Mouse (Mus musculus) layer of hippocampus, adult 9-10 months (tissue): ENCODE measurements around the gene Slc8a3.
"Not testable (repeated sequence)": the region's sequence is repeated elsewhere in the genome, so short reads cannot be mapped to it uniquely, and the experiment has no call there.

Experiments
- DNase-seq: peaks from one replicate; pipeline ENCODE4 v3.0.0; 2022; ENCODE audit warnings: low spot score

The Slc8a3 gene

GRCm38 (mm10) chr12:81332875-81333421 is at the start of gene Slc8a3:
Slc8a3 (minus strand) TSS chr12:81333180.
- DNase-seq: peak; percentile 16

DNA sequence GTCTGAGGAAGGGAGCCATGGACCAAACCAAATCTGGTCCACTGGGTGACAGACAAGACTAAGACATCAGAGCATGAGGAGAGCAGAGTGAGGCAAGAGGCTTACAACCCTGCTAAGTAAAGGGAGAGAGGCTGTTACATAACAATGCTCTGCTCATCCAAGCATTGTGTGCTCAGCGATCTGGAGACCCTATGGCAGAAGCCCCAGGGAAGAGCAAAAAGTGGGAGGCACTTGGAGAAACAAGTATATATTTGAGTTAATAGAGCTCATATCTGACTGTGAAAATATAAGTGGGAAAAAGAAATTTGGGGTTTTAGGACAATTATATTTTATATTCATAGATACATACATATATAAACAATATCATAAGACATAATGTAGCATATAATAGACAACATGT is 46.4 kb upstream of the Slc8a3 start, which contains the start of gene Gm4787:
Gene Gm4787, minus strand, starts transcription at position 101 of the 400 bp plus-strand sequence.
- not testable (repeated sequence) for DNase-seq

DNA sequence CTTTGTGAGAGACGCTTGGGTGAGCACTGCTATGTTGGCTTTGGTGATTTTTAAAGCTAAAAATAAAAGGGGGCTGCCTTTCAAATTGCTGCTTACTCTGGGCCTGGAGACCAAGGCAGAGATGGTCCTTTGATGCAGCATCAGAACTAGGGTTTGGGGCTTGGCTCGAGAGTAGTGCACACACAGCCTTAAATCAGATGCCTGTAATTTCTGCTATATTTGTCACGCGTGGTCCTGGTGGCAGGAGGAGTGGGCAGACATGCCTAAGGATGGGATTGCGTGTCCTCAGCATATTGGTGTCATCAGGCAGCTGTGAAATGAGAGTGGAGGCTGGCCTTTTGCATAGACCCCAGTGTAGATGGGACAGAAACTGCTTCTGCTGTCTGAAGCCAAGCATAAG is 861 bp upstream of the Slc8a3 start:
- no peak for DNase-seq

DNA sequence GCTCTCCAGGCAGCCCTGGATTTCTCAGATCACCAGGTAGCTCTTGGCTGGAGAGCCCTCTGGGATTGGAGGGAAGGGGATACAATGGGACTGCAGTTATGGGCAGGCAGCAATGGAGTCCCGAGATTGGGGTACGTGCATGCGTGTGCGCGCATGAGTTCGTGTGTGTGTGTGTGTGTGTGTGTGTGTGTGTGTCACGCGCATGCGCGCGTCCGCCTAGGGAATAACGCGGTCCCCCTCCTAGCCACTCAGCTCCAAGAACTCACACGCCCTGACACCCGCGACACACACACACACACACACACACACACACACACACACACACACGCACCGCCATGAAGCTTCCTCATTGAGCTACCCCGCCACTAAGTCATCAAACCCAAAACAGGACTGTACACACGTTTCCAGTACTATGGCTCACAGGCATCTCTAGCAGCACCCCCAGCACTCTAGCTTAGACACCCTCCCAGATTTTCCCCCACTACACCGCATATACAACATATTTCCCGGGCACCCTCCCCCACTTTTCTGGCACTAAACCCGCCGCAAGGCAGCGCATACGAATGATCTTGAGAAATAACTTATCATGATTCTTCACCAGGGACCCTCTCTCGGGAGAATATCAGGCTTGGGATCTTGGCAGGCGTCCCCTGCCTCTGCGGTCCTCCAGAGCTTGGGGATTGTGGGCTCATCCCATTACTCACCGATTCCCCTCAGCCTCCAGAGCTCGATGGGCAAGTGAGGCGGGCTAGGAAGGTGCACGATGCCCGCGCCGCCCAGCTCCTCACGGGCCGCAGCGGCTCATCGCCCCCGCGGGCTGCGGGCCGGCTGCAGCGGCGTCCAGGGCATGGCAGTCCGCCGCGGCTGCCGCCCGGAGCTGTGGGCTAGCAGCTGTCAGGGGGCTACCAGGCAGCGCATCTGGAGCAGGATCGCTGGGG is 774 bp downstream of the Slc8a3 start:
- DNase-seq: peak; percentile 16

DNA sequence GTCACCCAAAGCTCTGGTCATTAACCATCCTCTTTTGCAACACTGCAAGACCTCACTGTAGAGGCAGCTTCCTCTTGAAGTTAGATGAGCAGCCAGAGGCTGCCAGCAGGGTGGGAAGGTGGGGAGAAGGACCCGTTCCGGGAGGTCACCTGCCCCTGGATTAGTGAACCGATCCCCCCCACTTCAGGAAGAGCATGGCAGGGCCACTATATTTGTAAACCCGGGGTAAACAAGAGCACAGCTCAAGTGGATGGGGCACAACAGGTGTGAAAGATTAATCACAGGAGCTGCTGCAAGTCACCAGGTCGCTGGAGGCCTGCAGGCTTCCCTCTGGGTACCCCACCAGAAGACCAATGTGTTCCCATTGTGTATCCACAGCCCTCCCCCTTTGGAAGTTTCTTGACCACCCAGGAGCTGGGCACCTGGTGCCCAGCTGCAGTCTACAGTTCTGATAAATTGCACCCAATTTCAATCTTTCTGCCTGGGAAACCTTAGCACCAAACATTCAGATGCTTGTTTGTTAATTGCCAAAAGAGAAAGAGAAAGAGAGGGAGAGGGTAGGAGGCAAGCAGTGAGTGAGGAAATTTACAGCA is 1.8 kb downstream of the Slc8a3 start:
- DNase-seq: no peak

DNA sequence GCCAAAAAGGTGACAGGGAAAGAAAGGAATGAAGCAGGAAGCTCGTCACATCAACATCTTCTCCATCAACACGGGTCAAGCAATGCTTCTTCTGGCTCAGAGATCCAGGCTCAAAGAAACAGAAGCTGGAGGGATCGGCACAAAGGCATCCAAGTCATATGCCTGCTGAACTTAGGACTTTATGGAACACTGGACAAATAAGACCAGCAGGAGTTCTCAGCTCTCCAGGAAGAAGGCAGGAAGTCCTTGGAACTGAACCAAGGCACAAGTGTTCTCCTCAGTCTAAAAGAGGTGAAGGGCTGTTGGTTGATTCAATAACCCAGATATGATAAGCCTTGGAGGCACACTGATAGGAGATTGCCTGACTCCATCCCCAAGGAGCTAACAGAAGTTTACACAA is 8.0 kb downstream of the Slc8a3 start:
- DNase-seq: no peak

DNA sequence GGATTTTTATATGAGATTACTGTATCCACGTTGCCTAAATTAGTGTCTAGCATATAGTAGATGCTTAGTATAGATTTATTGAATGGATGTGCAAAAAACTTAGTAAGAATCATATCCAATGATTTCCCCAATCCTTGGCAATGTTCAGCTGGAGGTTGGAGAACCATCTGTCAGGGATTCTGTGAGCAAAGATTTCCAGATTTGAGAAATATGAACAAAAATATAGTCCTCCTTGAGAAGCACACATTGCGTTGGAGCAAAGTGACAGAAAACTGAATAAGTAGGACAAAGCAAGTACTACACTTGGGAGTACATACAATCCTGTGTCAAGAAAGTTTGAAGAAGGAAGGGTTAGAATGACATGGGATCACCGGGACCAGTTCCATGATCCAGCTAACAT is 8.9 kb downstream of the Slc8a3 start:
- peak; percentile 32 for DNase-seq

DNA sequence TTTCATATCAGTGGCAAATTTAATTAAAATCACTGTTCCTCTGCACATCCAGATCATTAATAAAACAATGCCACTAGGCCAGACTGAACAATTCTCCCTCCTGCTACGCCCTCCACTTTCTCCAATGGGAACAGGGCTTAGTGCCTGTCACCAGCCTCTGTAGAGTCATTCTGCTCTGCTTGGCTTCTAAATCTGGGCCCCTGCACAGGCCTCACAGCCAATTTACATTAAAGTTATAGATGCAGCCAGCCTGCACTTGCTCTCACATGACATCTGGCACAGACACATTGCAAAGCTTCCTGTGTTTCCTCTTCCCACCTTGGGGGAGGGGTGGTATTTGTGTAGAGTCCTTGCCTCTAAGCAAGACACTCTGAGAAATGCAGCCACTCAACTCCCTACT is 12.0 kb downstream of the Slc8a3 start:
- DNase-seq: no peak

DNA sequence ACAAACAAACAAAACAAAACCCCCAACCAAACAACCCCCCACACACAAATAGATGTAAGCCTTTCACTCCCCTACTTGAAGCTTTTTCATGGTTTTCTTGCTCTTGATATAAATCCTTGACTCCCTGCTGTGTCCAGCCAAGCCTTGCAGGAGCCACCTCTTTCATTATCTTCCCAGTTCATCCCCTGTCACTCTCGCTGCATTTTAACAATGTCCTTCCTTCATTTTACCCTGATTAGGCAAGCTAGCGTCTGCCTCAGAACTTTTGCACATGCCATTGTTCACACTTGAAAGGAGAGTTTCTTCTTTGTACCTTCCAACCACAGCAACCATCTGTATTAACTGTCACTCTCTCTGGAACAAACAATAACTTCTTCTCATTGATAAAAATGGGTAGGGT is 15.2 kb downstream of the Slc8a3 start:
- DNase-seq: no peak

DNA sequence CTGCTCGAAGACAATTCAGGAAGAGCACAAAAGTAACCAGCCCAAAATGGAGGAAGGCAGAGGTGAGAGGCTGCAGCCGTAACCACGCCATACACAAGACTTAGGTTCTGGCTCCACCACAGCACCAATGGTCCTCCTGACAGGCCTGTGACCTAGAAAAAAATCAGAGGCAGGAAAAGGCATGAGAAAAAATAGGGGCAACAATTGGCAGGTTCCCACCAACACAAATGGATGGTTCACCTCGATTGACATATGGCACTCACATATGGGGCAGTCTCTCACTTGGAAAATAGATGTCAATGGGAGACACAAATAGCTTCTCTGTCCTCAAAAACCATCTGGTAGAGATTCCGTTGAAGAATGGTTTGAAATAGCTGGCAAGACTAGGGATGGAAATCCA is 17.0 kb downstream of the Slc8a3 start:
- DNase-seq: peak; percentile 7

GRCm38 (mm10) chr12:81303626-81304025 is 29.4 kb downstream of the Slc8a3 start:
- no peak for DNase-seq

DNA sequence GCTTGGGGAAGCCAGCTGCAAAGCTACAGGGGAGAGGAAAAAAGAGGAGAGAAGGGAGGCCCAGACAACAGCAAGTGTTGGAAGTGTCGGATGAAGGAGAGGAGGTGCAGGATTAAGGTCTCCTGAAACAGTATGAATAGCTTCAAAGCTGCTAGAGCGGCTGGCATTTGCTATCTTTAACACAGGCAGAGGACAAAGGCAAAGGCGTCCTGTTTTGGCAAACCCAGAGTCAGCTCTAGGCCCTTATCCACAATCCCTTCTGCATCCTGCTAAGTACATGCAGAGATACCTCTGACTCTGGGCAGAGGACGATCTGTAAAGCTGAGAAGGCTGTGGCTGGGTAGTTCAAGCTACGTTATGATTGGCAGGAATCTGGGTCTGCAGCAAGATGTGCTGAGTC is 38.4 kb downstream of the Slc8a3 start:
- no peak for DNase-seq

DNA sequence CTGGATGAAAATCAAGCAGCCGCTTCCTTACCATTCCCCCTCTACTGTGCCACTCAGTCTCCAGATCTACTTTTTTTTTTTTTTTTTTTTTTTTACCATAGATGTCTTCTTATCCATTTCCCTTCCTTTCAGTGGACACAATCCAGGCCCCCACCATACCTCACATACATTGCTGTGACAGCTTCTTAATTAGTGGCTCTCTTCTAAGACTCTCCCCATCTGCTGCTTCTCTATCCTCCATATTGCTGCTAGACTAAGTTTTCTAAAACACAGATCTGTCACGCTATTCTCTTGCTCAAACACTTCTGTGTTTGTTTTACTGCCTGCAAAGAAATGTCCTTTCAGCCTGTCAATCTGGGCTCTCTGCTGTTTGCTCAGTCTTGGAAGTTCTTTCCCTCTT is 54.9 kb downstream of the Slc8a3 start:
- no peak for DNase-seq

- no peak for DNase-seq
These were observed 58.4 kb downstream of the Slc8a3 start for GRCm38 (mm10) chr12:81274616-81275015.

DNA sequence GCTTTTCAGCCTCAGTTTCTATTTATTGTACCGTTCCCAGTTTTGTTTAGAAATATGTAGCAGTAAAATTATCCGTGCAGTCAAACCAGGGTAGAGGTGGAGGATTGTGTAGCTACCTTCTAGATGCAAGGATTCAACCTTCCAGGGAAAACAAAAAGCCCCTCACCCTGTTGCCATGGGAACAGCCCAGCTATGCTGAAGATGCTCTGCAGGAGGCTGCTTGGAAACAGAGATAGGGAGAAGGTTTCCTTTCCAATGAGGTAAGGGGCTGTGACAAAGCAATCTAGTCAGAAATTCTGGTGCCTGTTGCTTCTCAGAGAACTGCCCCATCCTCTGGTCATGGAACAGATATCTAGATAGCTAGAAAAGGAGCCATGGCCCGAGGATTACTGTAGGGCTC is 59.6 kb downstream of the Slc8a3 start:
- DNase-seq: no peak

DNA sequence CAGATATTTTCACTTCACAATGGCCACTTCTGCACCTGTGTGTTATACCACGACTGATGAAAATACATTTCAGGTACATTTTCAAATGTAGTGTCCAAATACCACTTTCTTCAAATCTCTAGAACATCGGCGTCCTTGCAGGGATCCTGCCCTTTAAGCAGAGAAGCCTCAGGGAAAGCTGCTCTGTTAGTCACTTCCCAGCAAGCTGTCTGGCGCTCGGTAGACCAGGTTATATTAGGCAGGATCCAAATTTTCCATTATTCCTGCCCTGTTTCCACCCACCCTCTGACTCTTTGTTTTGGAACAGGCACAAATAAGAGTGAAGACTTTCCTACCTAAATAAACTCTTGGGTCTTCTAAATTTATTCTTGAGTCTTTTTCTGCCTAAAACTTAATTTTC is 63.7 kb downstream of the Slc8a3 start:
- DNase-seq: no peak

GRCm38 (mm10) chr12:81262821-81263220 is 70.2 kb downstream of the Slc8a3 start:
- no peak for DNase-seq

DNA sequence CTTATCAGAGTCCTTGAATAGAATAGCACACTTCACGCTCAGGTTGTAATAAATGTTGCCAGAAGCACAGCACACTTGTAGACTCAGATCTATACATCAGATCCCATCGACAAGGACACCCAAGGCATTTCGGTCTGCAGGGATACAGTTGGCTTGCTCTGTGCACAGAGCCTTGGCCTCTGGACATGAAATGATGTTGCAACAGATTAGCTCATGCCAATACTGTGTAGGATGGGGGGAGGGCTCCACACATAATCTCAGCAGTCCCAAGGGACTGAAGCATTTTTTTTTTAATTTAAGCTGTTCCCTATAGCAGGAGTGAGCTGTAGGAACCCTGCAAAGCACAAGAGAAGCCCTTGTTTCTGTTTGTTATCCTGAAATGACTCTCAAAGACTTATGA is 74.8 kb downstream of the Slc8a3 start:
- no peak for DNase-seq

- DNase-seq: no peak
These were observed 87.6 kb downstream of the Slc8a3 start for GRCm38 (mm10) chr12:81245411-81245810.

DNA sequence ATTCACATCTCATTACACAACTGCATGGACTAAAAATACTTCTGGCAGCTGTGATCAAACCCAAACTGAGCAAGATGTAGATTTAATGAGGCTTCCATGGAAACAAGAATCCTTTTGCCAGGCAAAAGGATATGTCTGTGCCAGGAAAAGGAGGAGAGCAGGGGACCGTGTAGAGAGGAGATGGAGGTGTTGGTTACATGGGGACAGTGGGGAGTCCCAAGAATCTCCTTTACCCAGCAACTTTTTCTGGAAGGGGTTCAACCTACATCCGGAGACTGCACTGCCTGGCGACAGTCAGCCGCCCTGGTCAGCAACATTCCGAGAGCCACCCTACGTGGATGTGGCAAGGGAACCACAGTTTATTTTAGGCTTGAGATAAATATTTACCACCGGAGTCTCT is 88.0 kb downstream of the Slc8a3 start:
- DNase-seq: no peak

DNA sequence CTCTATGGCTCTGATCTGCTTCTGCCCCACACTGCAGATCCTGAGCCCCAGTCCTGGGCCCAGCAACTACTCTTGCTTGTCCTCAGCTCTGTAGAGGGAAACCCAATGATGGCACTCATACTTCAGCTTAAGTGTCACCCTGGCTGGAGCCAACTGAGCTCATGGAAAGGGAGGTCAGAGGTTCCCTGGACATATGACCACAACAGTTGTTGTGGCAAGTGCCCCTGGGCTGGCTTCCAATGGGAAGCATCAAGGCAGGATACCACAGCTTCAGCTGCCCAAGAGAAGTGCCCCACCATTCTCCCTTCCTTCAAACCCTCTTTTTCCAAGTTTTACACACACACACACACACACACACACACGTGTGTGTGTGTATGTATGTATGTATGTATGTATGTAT is 88.5 kb downstream of the Slc8a3 start:
- no peak for DNase-seq

- DNase-seq: no peak
These were observed 91.3 kb downstream of the Slc8a3 start for GRCm38 (mm10) chr12:81241676-81242075.

GRCm38 (mm10) chr12:81241096-81241495 is 91.9 kb downstream of the Slc8a3 start:
- DNase-seq: no peak
